Mouse (Mus musculus): ENCODE results near the gene Mecom. TPM values are rescaled to one million over a fixed set of nuclear protein-coding genes. Genes with fewer than 3 reads are reported as not detected.

The Mecom gene
- not detected in 2 replicates for polyA plus RNA-seq (2012)

DNA sequence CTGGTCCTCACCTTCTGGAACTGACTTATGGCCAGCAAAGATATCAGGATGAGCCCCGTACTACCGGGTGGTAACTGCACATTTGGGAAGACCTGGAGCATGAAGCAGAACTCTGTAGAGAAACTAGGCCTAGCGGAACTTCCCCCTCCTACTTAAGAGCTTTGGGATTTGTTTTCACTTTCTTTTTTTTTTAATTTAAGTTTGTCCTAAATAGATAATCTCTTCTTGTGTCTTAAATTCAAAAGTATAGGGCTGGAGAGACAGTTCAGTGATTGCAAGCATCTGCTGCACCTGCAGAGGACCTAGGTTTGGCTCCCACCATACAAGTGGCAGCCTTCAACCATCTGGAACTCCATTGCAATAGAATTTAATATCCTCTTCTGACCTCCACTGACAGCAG, at the start of gene Mecom:
Gene Mecom (minus strand): TSS at position 101 of the 400 bp plus-strand sequence.
- no peak for TF ChIP-seq GATA1 (IDR thresholded peaks at IDR 0.05; ENCODE audit: low read length)

DNA sequence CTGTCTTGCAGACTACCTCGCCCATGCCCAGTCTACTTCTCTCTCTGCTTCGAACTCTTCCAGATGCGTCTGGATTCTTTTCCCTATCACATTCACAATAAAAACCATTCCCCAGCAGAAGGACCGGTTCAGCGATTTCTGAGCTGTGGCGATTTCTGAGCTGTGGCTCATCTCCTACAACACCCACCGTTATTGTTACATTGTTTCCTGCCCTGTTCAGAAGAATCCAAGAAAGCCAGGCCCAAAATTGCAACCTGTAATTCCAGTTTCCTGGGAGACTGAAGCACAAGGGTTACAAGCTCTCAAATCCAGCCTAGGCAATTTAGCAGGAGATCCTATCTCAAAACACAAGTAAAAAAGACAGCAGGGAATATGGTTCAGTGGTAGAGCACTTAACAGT, 49.5 kb upstream of the Mecom start:
- no peak for TF ChIP-seq GATA1 (IDR thresholded peaks at IDR 0.05; ENCODE audit: low read length)

DNA sequence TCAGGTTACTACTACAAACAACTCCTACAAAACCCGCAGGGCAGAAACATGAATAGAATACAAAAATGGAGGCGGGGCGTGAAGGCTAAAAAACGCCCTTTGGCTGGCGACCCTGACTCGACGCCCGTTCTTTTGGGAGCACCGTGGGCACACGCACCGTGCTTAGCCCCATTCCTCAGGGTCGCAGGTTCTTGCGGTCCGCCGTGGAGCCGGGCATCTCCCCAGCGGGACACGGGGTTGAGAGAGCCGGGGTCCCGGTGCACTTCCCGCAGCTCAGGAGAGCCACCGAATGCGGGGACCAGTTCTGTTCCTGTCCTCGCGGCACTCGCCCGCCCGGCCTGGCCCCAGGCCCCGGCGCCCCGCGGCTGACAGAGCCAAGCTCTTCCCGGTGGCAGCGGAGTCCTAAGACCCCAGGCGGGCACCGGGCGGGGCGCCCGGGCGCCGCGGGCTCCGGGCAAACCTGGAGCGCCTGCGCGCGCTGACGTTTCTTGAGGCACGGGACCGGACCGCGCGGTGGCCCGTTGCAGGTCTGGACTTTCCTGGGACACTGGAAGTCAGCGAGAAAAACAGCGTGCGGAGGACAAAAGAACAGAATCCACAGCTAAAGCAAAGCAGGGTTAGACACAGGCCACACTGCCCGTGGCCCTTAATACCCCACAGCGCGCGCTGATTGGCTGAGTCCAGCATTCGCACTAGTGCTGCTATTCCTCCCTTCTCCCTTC, 47.5 kb upstream of the Mecom start:
- TF ChIP-seq GATA1 (IDR thresholded peaks at IDR 0.05; ENCODE audit: low read length): no peak

DNA sequence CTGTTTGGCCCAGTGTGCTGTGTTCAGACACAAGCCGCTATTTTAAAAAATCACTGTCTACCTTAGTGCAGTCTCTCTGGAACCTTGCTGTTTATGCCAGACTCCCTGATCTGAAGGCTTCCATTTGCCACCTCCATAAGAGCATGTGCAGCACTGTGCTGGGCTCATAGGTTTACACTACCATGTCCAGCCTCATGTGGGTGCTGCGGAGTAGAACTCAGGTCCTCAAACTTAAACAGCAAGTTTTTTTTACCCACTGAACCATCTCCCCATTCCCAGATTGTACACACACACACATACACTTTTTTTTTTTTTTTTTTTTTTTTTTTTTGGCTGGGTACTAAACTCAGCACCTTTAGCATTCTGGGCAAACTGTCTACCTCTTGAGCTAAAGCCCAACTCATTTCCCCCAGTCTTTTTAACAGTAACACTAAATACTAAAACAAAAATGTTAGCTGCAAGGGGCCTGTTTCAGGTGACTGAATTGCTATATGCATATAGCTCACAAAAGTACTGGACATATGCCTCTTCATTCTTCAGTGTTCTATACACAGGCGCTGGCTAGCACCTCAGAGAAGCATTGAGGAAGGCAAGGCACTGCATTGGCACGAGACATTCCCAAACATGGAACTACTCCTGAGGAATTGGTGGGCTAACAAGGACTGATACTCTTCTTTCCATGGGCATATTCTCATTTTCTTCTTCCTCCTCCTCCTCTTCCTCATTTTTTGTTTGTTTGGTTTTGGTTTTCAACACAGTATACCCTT, 46.1 kb upstream of the Mecom start:
- no peak for TF ChIP-seq GATA1 (IDR thresholded peaks at IDR 0.05; ENCODE audit: low read length)

DNA sequence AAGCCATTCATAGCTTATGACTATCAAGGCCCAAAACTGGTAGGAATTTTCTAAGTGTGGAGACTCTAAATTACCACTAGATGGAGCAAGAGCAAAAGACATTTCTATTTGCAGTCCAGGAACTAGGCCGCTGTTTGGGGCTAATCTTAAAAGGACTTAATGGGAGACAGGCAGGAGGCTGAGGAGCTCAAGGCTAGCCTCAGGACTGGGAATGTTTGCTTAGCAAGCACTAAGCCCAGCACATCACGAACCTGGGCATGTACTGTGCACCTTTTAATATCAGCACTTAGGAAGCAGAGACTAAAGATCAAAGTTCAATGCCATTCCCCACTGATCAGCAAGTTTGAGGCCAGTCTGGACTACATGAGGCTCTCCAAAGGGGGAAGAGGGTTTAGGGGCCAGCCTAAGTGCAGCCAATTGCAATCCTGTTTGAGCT, 44.6 kb upstream of the Mecom start:
- no peak for TF ChIP-seq GATA1 (IDR thresholded peaks at IDR 0.05; ENCODE audit: low read length)

DNA sequence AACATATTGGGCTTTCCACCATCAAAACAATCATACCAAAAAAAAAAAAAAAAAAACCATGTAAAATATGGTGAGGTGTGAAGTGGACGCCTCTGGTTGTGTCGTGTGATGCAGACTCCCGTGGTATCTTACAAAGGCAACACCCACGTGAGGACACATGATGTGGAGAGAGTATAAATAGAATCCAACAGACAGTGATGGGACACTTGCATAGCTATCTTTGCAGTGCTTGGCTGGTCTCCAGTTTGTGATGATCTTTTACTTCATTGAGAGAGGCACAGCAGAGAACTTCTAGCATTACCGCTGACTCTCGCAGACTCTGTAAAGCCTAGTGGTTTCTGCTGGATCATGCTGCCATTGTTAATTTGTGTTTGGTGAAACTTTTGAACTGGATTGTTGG, 41.1 kb upstream of the Mecom start:
- no peak for TF ChIP-seq GATA1 (IDR thresholded peaks at IDR 0.05; ENCODE audit: low read length)

DNA sequence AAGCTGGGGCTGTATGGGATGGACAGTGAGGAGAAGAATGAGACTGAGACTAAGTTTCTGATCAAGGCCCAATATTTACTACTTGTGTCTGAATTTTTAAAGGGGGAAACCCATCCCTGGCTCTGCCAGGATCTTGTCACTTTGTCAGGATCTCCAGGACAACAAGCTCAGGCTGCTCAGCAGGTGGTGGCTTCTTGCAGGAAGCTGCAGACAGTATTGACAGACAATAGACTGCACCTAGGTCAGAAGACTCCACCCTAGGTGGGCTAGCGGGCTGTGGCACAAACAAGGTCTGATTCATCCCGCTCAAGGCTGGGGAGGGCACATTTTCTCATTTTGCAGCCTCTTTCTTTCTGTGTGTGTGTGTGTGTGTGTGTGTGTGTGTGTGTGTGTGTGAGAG, 25.7 kb upstream of the Mecom start:
- TF ChIP-seq GATA1 (IDR thresholded peaks at IDR 0.05; ENCODE audit: low read length): no peak

DNA sequence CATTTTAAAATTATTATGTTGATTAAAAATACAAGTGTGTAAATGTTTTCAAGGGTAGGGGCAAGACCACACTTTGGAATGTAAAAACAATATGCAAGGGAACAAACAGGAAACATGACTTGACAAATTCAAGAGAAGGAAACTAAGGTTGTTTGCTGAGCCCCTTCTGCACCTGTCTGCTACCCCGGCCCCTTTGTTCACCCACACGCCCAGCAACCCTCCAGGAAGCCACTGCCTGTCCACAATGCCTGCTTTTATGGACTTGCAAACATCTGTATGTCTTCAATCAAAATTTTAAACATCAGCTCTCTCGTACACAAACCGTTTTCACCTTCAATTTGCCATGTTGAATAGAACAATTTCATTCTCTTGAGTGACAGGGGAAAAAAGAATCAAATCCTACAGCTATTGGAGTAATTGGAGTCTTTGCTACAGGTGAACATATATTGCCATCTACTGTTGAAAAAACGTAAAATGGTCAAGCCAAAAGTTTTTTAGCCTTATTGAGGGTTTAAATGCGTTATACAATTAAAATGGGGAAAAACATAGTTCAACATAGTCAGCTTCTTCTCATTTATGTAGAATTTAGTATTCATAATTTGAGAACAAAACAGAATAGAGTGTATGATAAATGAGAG, 13.0 kb upstream of the Mecom start:
- TF ChIP-seq GATA1 (IDR thresholded peaks at IDR 0.05; ENCODE audit: low read length): no peak

DNA sequence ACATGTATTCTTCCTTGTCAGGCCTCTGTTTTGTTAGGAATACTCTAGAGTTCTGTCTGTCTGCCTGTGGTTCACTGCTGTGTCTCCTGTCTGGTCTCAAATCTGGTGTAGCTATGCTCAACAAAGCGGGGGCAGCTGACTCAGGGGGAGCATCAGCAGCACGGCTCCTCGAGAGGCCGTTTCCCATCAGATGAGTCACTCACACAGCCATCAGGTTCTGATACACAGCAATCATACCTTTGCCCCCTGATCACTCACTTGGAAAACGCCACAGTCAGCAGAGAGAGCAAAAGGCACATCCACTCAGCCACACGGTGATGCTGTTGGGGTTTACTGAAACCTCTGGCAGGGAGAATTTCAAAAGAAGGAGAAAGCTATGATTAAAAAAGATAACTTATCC, 5.9 kb upstream of the Mecom start:
- no peak for TF ChIP-seq GATA1 (IDR thresholded peaks at IDR 0.05; ENCODE audit: low read length)

DNA sequence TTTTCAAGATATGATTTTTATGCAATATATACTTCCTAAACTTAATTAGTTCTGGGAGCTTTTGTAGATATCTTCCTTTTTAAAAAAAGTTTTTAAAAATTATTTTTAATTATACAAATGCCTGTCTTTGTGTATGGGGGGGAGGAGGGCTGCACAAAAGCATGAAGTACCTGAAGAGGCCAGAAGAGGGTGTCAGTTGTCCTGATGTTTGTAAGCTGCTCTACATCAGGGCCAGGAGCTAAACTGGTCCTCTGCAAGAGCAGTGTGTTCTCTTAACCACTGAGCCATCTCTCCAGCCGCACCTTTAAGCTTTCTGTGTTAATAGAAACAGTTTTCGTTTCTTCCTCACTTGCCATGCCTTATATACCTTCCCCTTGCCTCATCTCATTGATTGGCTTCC, 2.4 kb upstream of the Mecom start:
- no peak for TF ChIP-seq GATA1 (IDR thresholded peaks at IDR 0.05; ENCODE audit: low read length)

DNA sequence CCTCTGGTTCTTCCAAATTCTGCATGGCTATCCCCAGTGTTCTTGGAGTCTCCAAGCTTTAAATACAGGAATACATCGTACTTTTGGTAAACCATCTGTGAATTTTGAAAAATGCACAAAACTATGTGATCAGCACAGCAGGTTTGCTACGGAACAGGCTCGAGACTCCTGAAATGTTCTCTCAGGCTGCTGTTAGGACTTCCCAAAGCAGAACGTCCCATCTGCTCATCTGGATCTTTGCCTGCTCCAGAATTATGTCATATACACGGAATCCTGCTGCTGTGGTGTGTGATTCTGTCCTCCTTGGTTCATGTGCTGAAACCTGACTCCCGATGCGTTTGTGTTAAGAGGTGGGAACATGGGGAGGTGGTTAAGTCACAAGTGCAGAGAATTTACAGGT, 1.1 kb upstream of the Mecom start:
- TF ChIP-seq GATA1 (IDR thresholded peaks at IDR 0.05; ENCODE audit: low read length): no peak

DNA sequence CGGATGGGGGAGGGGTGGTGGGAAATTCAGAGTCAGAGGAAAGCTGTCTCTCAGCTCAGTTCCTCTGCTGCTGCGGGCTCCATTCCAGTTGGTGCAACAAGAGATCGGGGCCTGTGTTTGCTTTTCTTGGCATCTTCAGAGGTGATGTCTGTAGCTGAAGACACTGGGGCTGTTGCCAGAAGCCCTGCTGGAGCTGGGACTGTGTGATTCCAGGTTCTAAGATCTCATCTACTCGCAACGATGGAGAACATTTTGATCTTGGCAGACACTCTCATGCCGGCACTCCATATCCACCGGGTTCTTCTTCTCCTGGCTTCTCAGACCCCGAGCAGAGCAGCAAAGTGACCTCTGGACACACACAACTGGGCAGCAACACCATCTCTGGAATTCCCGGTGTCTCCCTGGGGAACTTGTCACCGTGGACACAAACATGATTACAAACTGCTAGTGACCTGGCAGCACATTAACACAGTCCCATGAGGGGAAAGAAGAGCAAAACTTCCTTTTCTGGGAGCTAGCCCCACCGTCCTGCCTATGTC, 908 bp downstream of the Mecom start:
- TF ChIP-seq GATA1 (IDR thresholded peaks at IDR 0.05; ENCODE audit: low read length): no peak

DNA sequence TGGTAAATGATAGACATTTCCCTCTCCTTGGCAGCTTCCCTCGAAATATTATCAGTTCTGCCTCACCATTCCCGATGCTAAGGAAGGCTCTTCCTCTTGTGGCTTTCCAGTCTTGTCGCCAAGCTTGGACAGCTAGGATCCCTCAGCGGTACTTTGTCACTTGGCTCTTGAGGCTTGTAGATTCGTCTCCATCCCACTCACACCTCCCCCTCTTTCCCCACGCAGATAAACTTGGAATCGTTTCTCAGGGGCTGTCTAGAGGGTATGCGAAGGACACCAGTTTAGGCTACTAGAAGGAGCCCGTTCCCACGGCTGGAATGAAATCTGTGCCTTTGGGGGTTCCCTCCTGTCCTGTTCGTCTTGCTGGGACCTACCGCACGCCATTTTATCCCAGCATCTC, 1.4 kb downstream of the Mecom start:
- TF ChIP-seq GATA1 (IDR thresholded peaks at IDR 0.05; ENCODE audit: low read length): no peak

DNA sequence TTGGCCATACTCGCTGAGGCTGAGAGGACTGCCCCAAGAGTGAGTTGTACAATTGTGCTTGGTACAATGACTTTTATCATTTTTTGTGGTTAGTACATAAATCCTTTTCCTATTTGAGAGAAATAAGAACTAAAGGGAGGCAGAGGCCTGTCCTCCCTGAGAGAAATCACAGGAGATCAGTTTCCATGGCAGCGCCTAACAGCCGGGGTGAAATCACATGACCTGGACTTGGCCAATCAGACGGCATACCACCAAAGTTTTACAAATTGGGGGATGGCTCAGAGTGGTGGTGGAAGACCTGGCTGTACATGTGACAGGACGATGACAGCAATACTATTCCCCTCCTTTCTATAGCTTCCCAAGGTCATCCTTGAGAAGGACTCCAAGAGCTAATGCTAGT, 2.6 kb downstream of the Mecom start:
- no peak for TF ChIP-seq GATA1 (IDR thresholded peaks at IDR 0.05; ENCODE audit: low read length)

DNA sequence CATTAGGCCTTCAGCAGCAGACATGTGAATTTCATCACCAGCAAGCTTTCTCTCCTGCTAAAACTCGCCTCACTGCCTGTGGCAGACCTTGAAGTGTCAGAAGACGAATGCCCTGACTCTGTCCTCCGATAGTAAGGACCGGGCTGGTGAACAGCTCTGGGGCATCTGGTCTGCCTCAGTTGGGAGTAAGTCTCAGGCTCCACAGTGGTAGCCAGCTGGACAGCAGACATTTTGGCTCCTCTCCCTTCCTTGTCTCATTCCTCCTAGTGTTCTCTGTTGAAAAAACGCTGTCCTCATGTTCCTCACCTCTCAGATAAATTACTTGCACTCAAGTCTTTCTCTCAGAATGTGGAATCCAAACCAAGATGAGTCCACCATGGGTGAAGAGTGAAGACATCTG, 3.5 kb downstream of the Mecom start:
- no peak for TF ChIP-seq GATA1 (IDR thresholded peaks at IDR 0.05; ENCODE audit: low read length)

DNA sequence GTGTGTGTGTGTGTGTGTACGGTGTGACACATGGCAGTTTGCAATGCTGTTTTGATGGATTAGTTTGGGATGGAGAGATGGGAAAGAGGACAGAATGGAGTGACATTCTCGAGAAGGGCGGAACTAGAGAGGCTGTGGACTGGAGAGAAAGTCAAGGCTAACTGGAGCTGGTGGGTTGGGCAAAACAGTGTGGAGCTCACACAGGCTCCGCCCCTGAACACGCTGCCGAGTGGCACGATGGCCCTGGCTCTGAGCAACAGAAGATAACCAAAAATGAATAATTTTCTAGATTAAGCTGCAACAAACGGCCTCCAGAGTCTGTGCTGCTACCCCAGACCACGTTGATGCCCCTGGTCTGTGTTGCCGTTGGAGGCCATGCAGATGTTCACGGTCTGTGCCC, 12.0 kb downstream of the Mecom start:
- TF ChIP-seq GATA1 (IDR thresholded peaks at IDR 0.05; ENCODE audit: low read length): no peak
